ENCODE assay signal across 8 mouse cellular contexts in genomic region chr6:30547274-30547645, GRCm38 (mm10). TPM values are rescaled to one million over a fixed set of nuclear protein-coding genes. Genes with fewer than 3 reads are reported as not detected.
A peak's percentile ranks its signal among the peaks of the same experiment; 100 is the strongest.
DNase-seq lines count a peak whose midpoint lies in the region; ATAC-seq and TF ChIP-seq lines count a peak whose summit lies in the region.

No protein-coding gene starts in this region.

- H3K36me3 ChIP-seq in kidney, embryonic 15.5 days, result no peaks in the 10 kb centered on the region
- no peaks in the 10 kb centered on the region for H3K36me3 ChIP-seq in kidney, adult 2 months (ENCODE audit: control insufficient read depth, insufficient read depth, low read length)
- H3K36me3 ChIP-seq in forebrain, embryonic 10.5 days (replicated peaks), result peaks cover 5% of the 10 kb centered on the region; the same call in 1 of the 2 replicates
- H3K36me3 ChIP-seq in limb, embryonic 11.5 days (ENCODE audit: control insufficient read depth, insufficient read depth, low read length), result no peaks in the 10 kb centered on the region
- H3K36me3 ChIP-seq in neural tube, embryonic 11.5 days (ENCODE audit: control insufficient read depth, insufficient read depth, low read length), result no peaks in the 10 kb centered on the region

- no peaks in the 10 kb centered on the region for H3K9me3 ChIP-seq in kidney, embryonic 15.5 days (replicated peaks)
- H3K9me3 ChIP-seq in forebrain, embryonic 10.5 days, result peaks cover 8% of the 10 kb centered on the region
- H3K9me3 ChIP-seq in limb, embryonic 11.5 days (ENCODE audit: control insufficient read depth, low read length), result no peaks in the 10 kb centered on the region
- no peaks in the 10 kb centered on the region for H3K9me3 ChIP-seq in neural tube, embryonic 11.5 days (ENCODE audit: control insufficient read depth, low read length)

- H3K4me3 ChIP-seq in kidney, embryonic 15.5 days (replicated peaks), result peak overlapping the region; percentile 30
- H3K4me3 ChIP-seq in kidney, adult 2 months (ENCODE audit: insufficient read depth, low read depth, low read length), result no peak overlapping the region; the same call in 1 of the 2 replicates
- H3K4me3 ChIP-seq in forebrain, embryonic 10.5 days, result peak overlapping the region; percentile 40
- H3K4me3 ChIP-seq in limb, embryonic 11.5 days (ENCODE audit: low read depth, low read length), result no peak overlapping the region; the same call in 1 of the 2 replicates
- H3K4me3 ChIP-seq in neural tube, embryonic 11.5 days (ENCODE audit: low read depth, low read length), result no peak overlapping the region

- TF ChIP-seq CTCF in kidney, adult 2 months (conservative IDR thresholded peaks at IDR 0.05; ENCODE audit: insufficient read depth, insufficient read length, low read depth, low read length), result no peak

- H3K27me3 ChIP-seq in kidney, embryonic 15.5 days, result no peaks in the 10 kb centered on the region
- no peaks in the 10 kb centered on the region; the same call in 1 of the 2 replicates for H3K27me3 ChIP-seq in kidney, adult 2 months (replicated peaks; ENCODE audit: control insufficient read depth, insufficient read depth, low read length)
- H3K27me3 ChIP-seq in forebrain, embryonic 10.5 days (ENCODE audit: poor library complexity, severe bottlenecking), result no peaks in the 10 kb centered on the region
- no peaks in the 10 kb centered on the region for H3K27me3 ChIP-seq in limb, embryonic 11.5 days (ENCODE audit: control insufficient read depth, insufficient read depth, low read length)
- no peaks in the 10 kb centered on the region for H3K27me3 ChIP-seq in neural tube, embryonic 11.5 days (ENCODE audit: control insufficient read depth, insufficient read depth, low read length)

- H3K9ac ChIP-seq in kidney, embryonic 15.5 days, result peak overlapping the region; percentile 33
- H3K9ac ChIP-seq in limb, embryonic 11.5 days (ENCODE audit: low read length), result peak overlapping the region; percentile 69
- H3K9ac ChIP-seq in neural tube, embryonic 11.5 days (ENCODE audit: low read length), result peak overlapping the region; percentile 61

- no peak for ATAC-seq in kidney, embryonic 15.5 days (replicated peaks; ENCODE audit: low FRiP score)
- ATAC-seq in limb, embryonic 11.5 days (ENCODE audit: insufficient number of reproducible peaks, low FRiP score, low TSS enrichment, low read depth), result no peak
- no peak for ATAC-seq in neural tube, embryonic 11.5 days (ENCODE audit: insufficient read depth, low FRiP score, low TSS enrichment)

- no peak for DNase-seq in kidney, adult 2 months
- DNase-seq in brain, adult 2 months (ENCODE audit: low read depth, low spot score), result peak; percentile 87
- peak; percentile 75 for DNase-seq in forebrain, embryonic 10.5 days (ENCODE audit: extremely low spot score, low spot score)
- no peak for DNase-seq in limb, embryonic 11.5 days (ENCODE audit: low spot score)
- DNase-seq in neural tube, embryonic 11.5 days (ENCODE audit: low spot score), result peak; percentile 73
- no peak for DNase-seq in T-cell, adult 2 months (ENCODE audit: low spot score)
- no peak for DNase-seq in gastrocnemius, postnatal 14 days

- 0% methylated on average over 17 of the region's 17 CpGs for WGBS in kidney, embryonic 15.5 days
- 4% methylated on average over 17 of the region's 17 CpGs for WGBS in kidney, adult 2 months
- WGBS in forebrain, embryonic 10.5 days, result 0% methylated on average over 17 of the region's 17 CpGs
- 0% methylated on average over 17 of the region's 17 CpGs for WGBS in limb, embryonic 11.5 days
- 0% methylated on average over 16 of the region's 17 CpGs for WGBS in neural tube, embryonic 11.5 days

- peaks cover 83% of the 10 kb centered on the region for H3K4me1 ChIP-seq in kidney, embryonic 15.5 days
- H3K4me1 ChIP-seq in kidney, adult 2 months (ENCODE audit: control insufficient read depth, insufficient read depth, low read length), result no peaks in the 10 kb centered on the region
- H3K4me1 ChIP-seq in forebrain, embryonic 10.5 days, result peaks cover 100% of the 10 kb centered on the region
- peaks cover 72% of the 10 kb centered on the region for H3K4me1 ChIP-seq in limb, embryonic 11.5 days (ENCODE audit: control insufficient read depth, insufficient read depth, low read length)
- peaks cover 26% of the 10 kb centered on the region for H3K4me1 ChIP-seq in neural tube, embryonic 11.5 days (ENCODE audit: control insufficient read depth, insufficient read depth, low read length)

- peak overlapping the region; percentile 94 for H3K27ac ChIP-seq in kidney, embryonic 15.5 days
- H3K27ac ChIP-seq in kidney, adult 2 months (ENCODE audit: insufficient read depth, low read depth, low read length), result no peak overlapping the region
- H3K27ac ChIP-seq in forebrain, embryonic 10.5 days, result peak overlapping the region; percentile 92
- peak overlapping the region; percentile 96 for H3K27ac ChIP-seq in limb, embryonic 11.5 days (replicated peaks; ENCODE audit: low read depth, low read length)
- H3K27ac ChIP-seq in neural tube, embryonic 11.5 days (ENCODE audit: low read depth, low read length), result peak overlapping the region; percentile 86

- H3K4me2 ChIP-seq in kidney, embryonic 15.5 days, result peak overlapping the region; percentile 58
- peak overlapping the region; percentile 44 for H3K4me2 ChIP-seq in limb, embryonic 11.5 days (ENCODE audit: low read depth, severe bottlenecking)
- H3K4me2 ChIP-seq in neural tube, embryonic 11.5 days (ENCODE audit: low read depth), result peak overlapping the region; percentile 41

- no peak for TF ChIP-seq POLR2A in kidney, adult 2 months (IDR thresholded peaks at IDR 0.05; ENCODE audit: low read depth, low read length)

- intact Hi-C loops in gastrocnemius, postnatal 14 days (cut with DNase I; ENCODE audit: low total_unique reads), result no loop called here

RNA-seq across cellular contexts. Expression of gene Cpa2, which starts 5.9 kb away (rescaled TPM):
- polyA plus RNA-seq in kidney, embryonic 15.5 days (2015; fragmentation: Nextera tagmentation; extraction: Ambion mirVana), result 20.2 and 21.5 TPM in 2 replicates
- polyA plus RNA-seq in kidney, adult 2 months (2012; rRNA removed), result 0.14 TPM in 1 of 2 replicates, not detected in the other
- 11.9 and 15.6 TPM in 2 replicates for polyA plus RNA-seq in forebrain, embryonic 10.5 days (2016; fragmentation: Nextera tagmentation; extraction: Ambion mirVana)
- 89.6 and 94.4 TPM in 2 replicates for polyA plus RNA-seq in limb, embryonic 11.5 days (2014; fragmentation: Nextera tagmentation; extraction: Ambion mirVana)
- polyA plus RNA-seq in neural tube, embryonic 11.5 days (2014; fragmentation: Nextera tagmentation; extraction: Ambion mirVana), result 11.3 and 13.1 TPM in 2 replicates
- 1 to 10 TPM in 1 of 2 experiments, not detected in 1; 1.3 TPM for total RNA-seq in gastrocnemius, postnatal 14 days (2021)

RNA-seq across cellular contexts. Expression of gene Cpa4, which starts 20.9 kb away (rescaled TPM):
- polyA plus RNA-seq in kidney, embryonic 15.5 days (2015; fragmentation: Nextera tagmentation; extraction: Ambion mirVana), result 0.18 and 0.37 TPM in 2 replicates
- not detected in 2 replicates for polyA plus RNA-seq in kidney, adult 2 months (2012; rRNA removed)
- 2.9 and 3.4 TPM in 2 replicates for polyA plus RNA-seq in forebrain, embryonic 10.5 days (2016; fragmentation: Nextera tagmentation; extraction: Ambion mirVana)
- 1.6 and 1.7 TPM in 2 replicates for polyA plus RNA-seq in limb, embryonic 11.5 days (2014; fragmentation: Nextera tagmentation; extraction: Ambion mirVana)
- polyA plus RNA-seq in neural tube, embryonic 11.5 days (2014; fragmentation: Nextera tagmentation; extraction: Ambion mirVana), result 2.1 and 3.6 TPM in 2 replicates
- total RNA-seq in gastrocnemius, postnatal 14 days (2021), result under 1 TPM; 0.13 to 0.25 TPM

RNA-seq across cellular contexts. Expression of gene Ssmem1, which starts 37.6 kb away (rescaled TPM):
- polyA plus RNA-seq in kidney, embryonic 15.5 days (2015; fragmentation: Nextera tagmentation; extraction: Ambion mirVana), result not detected in 2 replicates
- 0.09 TPM in 1 of 2 replicates, not detected in the other for polyA plus RNA-seq in kidney, adult 2 months (2012; rRNA removed)
- polyA plus RNA-seq in forebrain, embryonic 10.5 days (2016; fragmentation: Nextera tagmentation; extraction: Ambion mirVana), result 0.16 and 0.34 TPM in 2 replicates
- polyA plus RNA-seq in limb, embryonic 11.5 days (2014; fragmentation: Nextera tagmentation; extraction: Ambion mirVana), result 0.17 and 0.28 TPM in 2 replicates
- 0.40 and 1.1 TPM in 2 replicates for polyA plus RNA-seq in neural tube, embryonic 11.5 days (2014; fragmentation: Nextera tagmentation; extraction: Ambion mirVana)
- total RNA-seq in gastrocnemius, postnatal 14 days (2021), result under 1 TPM; 0.14 to 0.29 TPM

RNA-seq across cellular contexts. Expression of gene Tmem209, which starts 37.7 kb away (rescaled TPM):
- polyA plus RNA-seq in kidney, embryonic 15.5 days (2015; fragmentation: Nextera tagmentation; extraction: Ambion mirVana), result 44.5 and 46.6 TPM in 2 replicates
- 27.3 and 35.2 TPM in 2 replicates for polyA plus RNA-seq in kidney, adult 2 months (2012; rRNA removed)
- 54.3 and 56.6 TPM in 2 replicates for polyA plus RNA-seq in forebrain, embryonic 10.5 days (2016; fragmentation: Nextera tagmentation; extraction: Ambion mirVana)
- polyA plus RNA-seq in limb, embryonic 11.5 days (2014; fragmentation: Nextera tagmentation; extraction: Ambion mirVana), result 44.5 and 50.0 TPM in 2 replicates
- 38.6 and 41.5 TPM in 2 replicates for polyA plus RNA-seq in neural tube, embryonic 11.5 days (2014; fragmentation: Nextera tagmentation; extraction: Ambion mirVana)
- total RNA-seq in gastrocnemius, postnatal 14 days (2021), result 1 to 10 TPM; 7.9 to 8.3 TPM

Comparison
In these comparisons a context has a peak if more than half of its experiments do, and no peak if none do; other contexts are left out.
1. H3K4me3 ChIP-seq: peak in kidney, embryonic 15.5 days (single experiment) and forebrain, embryonic 10.5 days (single experiment); none in kidney, adult 2 months (single experiment), limb, embryonic 11.5 days (single experiment) and neural tube, embryonic 11.5 days (single experiment).
2. RNA of gene Cpa2, which starts 5.9 kb away (polyA plus RNA-seq): 89.6 to 94.4 TPM in limb, embryonic 11.5 days, 20.2 to 21.5 TPM in kidney, embryonic 15.5 days, 11.9 to 15.6 TPM in forebrain, embryonic 10.5 days and 11.3 to 13.1 TPM in neural tube, embryonic 11.5 days; 0.14 TPM in kidney, adult 2 months; every median in the first group is over 10 times any median in the second.
3. DNase-seq: peak in brain, adult 2 months (single experiment), forebrain, embryonic 10.5 days (single experiment) and neural tube, embryonic 11.5 days (single experiment); none in kidney, adult 2 months (single experiment), limb, embryonic 11.5 days (single experiment), T-cell, adult 2 months (single experiment) and gastrocnemius, postnatal 14 days (single experiment).
4. Peak in every context shown above with its lines, with median percentiles within 50 percentile points of each other: H3K4me2 ChIP-seq and H3K9ac ChIP-seq.